Mouse (Mus musculus): ENCODE measurements around the gene Mthfd1l.
A peak's percentile ranks its signal among the peaks of the same experiment; 100 is the strongest.
"Not testable (repeated sequence)": the region's sequence is repeated elsewhere in the genome, so short reads cannot be mapped to it uniquely, and the experiment has no call there.

Mthfd1l gene

GRCm38 (mm10) chr10:4123280-4123945 is 150.5 kb downstream of the Mthfd1l start:
- DNase-seq, result not testable (repeated sequence)

- no peak for DNase-seq
Measured at GRCm38 (mm10) chr10:4124148-4124547, 151.2 kb downstream of the Mthfd1l start.

- DNase-seq, result no peak
Measured at GRCm38 (mm10) chr10:4125232-4125631, 152.3 kb downstream of the Mthfd1l start.

GRCm38 (mm10) chr10:4126335-4127012 is 153.6 kb downstream of the Mthfd1l start:
- DNase-seq, result peak in 1 of 2 experiments; percentile 15

- DNase-seq, result peak in 1 of 2 experiments; percentile 32
Measured at GRCm38 (mm10) chr10:4128411-4128810, 155.5 kb downstream of the Mthfd1l start.

GRCm38 (mm10) chr10:4128915-4129314 is 156.0 kb downstream of the Mthfd1l start:
- no peak for DNase-seq

GRCm38 (mm10) chr10:4129461-4129860 is 156.5 kb downstream of the Mthfd1l start:
- DNase-seq, result no peak

GRCm38 (mm10) chr10:4130034-4130607 is 157.2 kb downstream of the Mthfd1l start:
- DNase-seq, result no peak

GRCm38 (mm10) chr10:4132735-4133134 is 159.8 kb downstream of the Mthfd1l start:
- no peak for DNase-seq

- DNase-seq, result no peak
Measured at GRCm38 (mm10) chr10:4135100-4135764, 162.3 kb downstream of the Mthfd1l start.

- DNase-seq, result no peak
Measured at GRCm38 (mm10) chr10:4139531-4139930, 166.6 kb downstream of the Mthfd1l start.

GRCm38 (mm10) chr10:4141689-4142088 is 168.8 kb downstream of the Mthfd1l start:
- peak; percentile 78 to 82 for DNase-seq

- DNase-seq, result no peak
Measured at GRCm38 (mm10) chr10:4142816-4143215, 169.9 kb downstream of the Mthfd1l start.

GRCm38 (mm10) chr10:4143381-4143780 is 170.5 kb downstream of the Mthfd1l start:
- no peak for DNase-seq

- no peak for DNase-seq
Measured at GRCm38 (mm10) chr10:4145080-4145807, 172.3 kb downstream of the Mthfd1l start.

GRCm38 (mm10) chr10:4146947-4147346 is 174.0 kb downstream of the Mthfd1l start:
- no peak for DNase-seq

GRCm38 (mm10) chr10:4151159-4151558 is 178.2 kb downstream of the Mthfd1l start:
- DNase-seq, result no peak

GRCm38 (mm10) chr10:4151862-4152776 is 179.2 kb downstream of the Mthfd1l start:
- DNase-seq, result no peak

- no peak for DNase-seq
Measured at GRCm38 (mm10) chr10:4153031-4153430, 180.1 kb downstream of the Mthfd1l start.

GRCm38 (mm10) chr10:4154035-4154434 is 181.1 kb downstream of the Mthfd1l start:
- no peak for DNase-seq

- no peak for DNase-seq
Measured at GRCm38 (mm10) chr10:4155521-4155920, 182.6 kb downstream of the Mthfd1l start.

- DNase-seq, result peak in 1 of 2 experiments; percentile 32
Measured at GRCm38 (mm10) chr10:4158533-4158932, 185.6 kb downstream of the Mthfd1l start.
